Mouse (Mus musculus) CH12.LX (cell line): ENCODE measurements around the gene H2-Q4.
"Not testable (repeated sequence)": the region's sequence is repeated elsewhere in the genome, so short reads cannot be mapped to it uniquely, and the experiment has no call there.

ENCODE experiments used
- CHD2 ChIP-seq: IDR thresholded peaks from 2 replicates; pipeline ENCODE4 v1.6.1; 2011; ENCODE audit warnings: low read length, improper control_type of control experiment
- E2F4 ChIP-seq: IDR thresholded peaks from 2 replicates; pipeline ENCODE4 v1.6.1; 2011; ENCODE audit warnings: low read depth, low read length, improper control_type of control experiment; ENCODE audit not compliant: insufficient replicate concordance
- EP300 ChIP-seq: IDR thresholded peaks from 2 replicates; pipeline ENCODE4 v1.6.1; 2011; ENCODE audit warnings: low read length, improper control_type of control experiment
- HCFC1 ChIP-seq: IDR thresholded peaks from 2 replicates; pipeline ENCODE4 v1.6.1; 2012; ENCODE audit warnings: low read depth, mild to moderate bottlenecking, inconsistent platforms, low read length, improper control_type of control experiment
- MAFK ChIP-seq: IDR thresholded peaks from 2 replicates; pipeline ENCODE4 v1.6.1; 2011; ENCODE audit warnings: low read length, improper control_type of control experiment; ENCODE audit not compliant: insufficient replicate concordance
- MAX ChIP-seq: IDR thresholded peaks from 2 replicates; pipeline ENCODE4 v1.6.1; 2011; ENCODE audit warnings: low read length, improper control_type of control experiment
- POLR2A ChIP-seq: IDR thresholded peaks from 2 replicates; pipeline ENCODE4 v1.6.1; 2011; ENCODE audit warnings: low read depth, mild to moderate bottlenecking, improper control_type of control experiment, low read length
- USF2 ChIP-seq: conservative IDR thresholded peaks from 2 replicates; pipeline ENCODE4 v1.6.1; 2011; ENCODE audit warnings: low read depth, low read length, improper control_type of control experiment
- ZC3H11A ChIP-seq: IDR thresholded peaks from 2 replicates; pipeline ENCODE4 v1.6.1; 2012; ENCODE audit warnings: low read depth, mild to moderate bottlenecking, inconsistent platforms, low read length, improper control_type of control experiment

DNA sequence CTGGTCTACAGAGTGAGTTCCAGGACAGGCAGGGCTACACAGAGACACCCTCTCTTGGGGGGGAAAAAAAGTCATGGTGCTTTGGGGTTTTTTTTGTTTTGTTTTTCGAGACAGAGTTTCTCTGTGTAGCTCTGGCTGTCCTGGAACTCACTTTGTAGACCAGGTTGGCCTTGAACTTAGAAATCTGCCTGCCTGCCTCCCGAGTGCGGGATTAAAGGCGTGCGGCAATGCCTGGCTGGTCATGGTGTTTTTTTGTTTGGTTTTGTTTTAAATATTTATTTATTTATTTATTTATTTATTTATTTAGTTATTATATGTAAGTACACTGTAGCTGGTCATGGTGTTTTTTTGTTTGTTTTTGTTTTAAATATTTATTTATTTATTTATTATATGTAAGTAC is 42.9 kb downstream of the H2-Q4 start:
- TF ChIP-seq MAFK, MAX, EP300, ZC3H11A, CHD2, POLR2A, HCFC1, E2F4, USF2: not testable (repeated sequence)
